Mouse (Mus musculus): ENCODE data around the gene Cobl. TPM values are rescaled to one million over a fixed set of nuclear protein-coding genes. Genes with fewer than 3 reads are reported as not detected.

The Cobl gene
- polyA plus RNA-seq, 1 experiment from 2014 or later, result 10.4 TPM

- H3K4me3 ChIP-seq (replicated peaks; ENCODE audit: low read depth, low read length), result no peak overlapping the region
- 77% methylated on average over 3 of the region's 3 CpGs for WGBS
- DNase-seq (no peak), ATAC-seq (ENCODE audit: low FRiP score, low TSS enrichment) (no peak)
- no peaks in the 10 kb centered on the region for H3K27me3 ChIP-seq (ENCODE audit: control insufficient read depth, insufficient read depth, low read length)
- no peaks in the 10 kb centered on the region for H3K4me1 ChIP-seq (ENCODE audit: control insufficient read depth, insufficient read depth, low read length)
- no peak overlapping the region for H3K27ac ChIP-seq (replicated peaks; ENCODE audit: low read depth, low read length)
- no peak overlapping the region for H3K4me2 ChIP-seq (ENCODE audit: low read length)
- no peaks in the 10 kb centered on the region for H3K36me3 ChIP-seq (ENCODE audit: control insufficient read depth, insufficient read depth, low read length)
- no peaks in the 10 kb centered on the region for H3K9me3 ChIP-seq (ENCODE audit: control insufficient read depth, low read length)
- H3K9ac ChIP-seq (replicated peaks; ENCODE audit: low read length), result no peak overlapping the region
Measured at GRCm38 (mm10) chr11:12394151-12394550, 70.6 kb downstream of the Cobl start.

- H3K4me3 ChIP-seq (replicated peaks; ENCODE audit: low read depth, low read length), result no peak overlapping the region
- ATAC-seq (ENCODE audit: low FRiP score, low TSS enrichment), result no peak
Measured at GRCm38 (mm10) chr11:12384826-12385225, 79.9 kb downstream of the Cobl start.

GRCm38 (mm10) chr11:12382991-12383390, 81.8 kb downstream of the Cobl start:
- no peak for ATAC-seq (ENCODE audit: low FRiP score, low TSS enrichment)
- Histone ChIP-seq H3K27me3 (ENCODE audit: control insufficient read depth, insufficient read depth, low read length) (no peaks in the 10 kb centered on the region), H3K27ac (replicated peaks; ENCODE audit: low read depth, low read length) (no peak overlapping the region), H3K4me3 (replicated peaks; ENCODE audit: low read depth, low read length) (no peak overlapping the region), H3K4me2 (ENCODE audit: low read length) (no peak overlapping the region), H3K4me1 (ENCODE audit: control insufficient read depth, insufficient read depth, low read length) (no peaks in the 10 kb centered on the region), H3K9ac (replicated peaks; ENCODE audit: low read length) (no peak overlapping the region), H3K9me3 (ENCODE audit: control insufficient read depth, low read length) (no peaks in the 10 kb centered on the region), H3K36me3 (ENCODE audit: control insufficient read depth, insufficient read depth, low read length) (no peaks in the 10 kb centered on the region)
- DNase-seq, result no peak
- WGBS, result 88% methylated on average over 4 of the region's 4 CpGs

More at GRCm38 (mm10) chr11:12384826-12385225, 79.9 kb downstream of the Cobl start:
- Histone ChIP-seq H3K36me3 (ENCODE audit: control insufficient read depth, insufficient read depth, low read length) (no peaks in the 10 kb centered on the region), H3K9ac (replicated peaks; ENCODE audit: low read length) (no peak overlapping the region), H3K27me3 (ENCODE audit: control insufficient read depth, insufficient read depth, low read length) (no peaks in the 10 kb centered on the region), H3K4me2 (ENCODE audit: low read length) (no peak overlapping the region), H3K27ac (replicated peaks; ENCODE audit: low read depth, low read length) (no peak overlapping the region), H3K9me3 (ENCODE audit: control insufficient read depth, low read length) (no peaks in the 10 kb centered on the region), H3K4me1 (ENCODE audit: control insufficient read depth, insufficient read depth, low read length) (no peaks in the 10 kb centered on the region)
- 77% methylated on average over 2 of the region's 2 CpGs for WGBS
- peak; percentile 61 for DNase-seq

GRCm38 (mm10) chr11:12381096-12381495, 83.7 kb downstream of the Cobl start:
- H3K27me3 ChIP-seq (ENCODE audit: control insufficient read depth, insufficient read depth, low read length), result no peaks in the 10 kb centered on the region
- ATAC-seq (ENCODE audit: low FRiP score, low TSS enrichment) (no peak), DNase-seq (no peak)
- 0 out of 2 replicates have a peak, but pooled peaks cover 3% of the 10 kb centered on the region for H3K4me1 ChIP-seq (ENCODE audit: control insufficient read depth, insufficient read depth, low read length)
- H3K9me3 ChIP-seq (ENCODE audit: control insufficient read depth, low read length), result no peaks in the 10 kb centered on the region
- 19% methylated on average over 3 of the region's 3 CpGs for WGBS
- no peak overlapping the region for H3K4me3 ChIP-seq (replicated peaks; ENCODE audit: low read depth, low read length)
- H3K4me2 ChIP-seq (ENCODE audit: low read length), result no peak overlapping the region
- no peak overlapping the region for H3K9ac ChIP-seq (replicated peaks; ENCODE audit: low read length)
- H3K27ac ChIP-seq (replicated peaks; ENCODE audit: low read depth, low read length), result no peak overlapping the region
- H3K36me3 ChIP-seq (ENCODE audit: control insufficient read depth, insufficient read depth, low read length), result no peaks in the 10 kb centered on the region

- Histone ChIP-seq H3K9me3 (ENCODE audit: control insufficient read depth, low read length) (no peaks in the 10 kb centered on the region), H3K4me3 (replicated peaks; ENCODE audit: low read depth, low read length) (no peak overlapping the region), H3K36me3 (ENCODE audit: control insufficient read depth, insufficient read depth, low read length) (no peaks in the 10 kb centered on the region), H3K4me2 (ENCODE audit: low read length) (no peak overlapping the region), H3K9ac (replicated peaks; ENCODE audit: low read length) (no peak overlapping the region), H3K27ac (replicated peaks; ENCODE audit: low read depth, low read length) (no peak overlapping the region), H3K27me3 (ENCODE audit: control insufficient read depth, insufficient read depth, low read length) (no peaks in the 10 kb centered on the region), H3K4me1 (ENCODE audit: control insufficient read depth, insufficient read depth, low read length) (0 out of 2 replicates have a peak, but pooled peaks cover 3% of the 10 kb centered on the region)
- 14% methylated on average over 3 of the region's 3 CpGs for WGBS
- peak; percentile 64 for DNase-seq
- peak; percentile 47; the same call in 1 of the 2 replicates for ATAC-seq (ENCODE audit: low FRiP score, low TSS enrichment)
Measured at GRCm38 (mm10) chr11:12376628-12377027, 88.1 kb downstream of the Cobl start.

GRCm38 (mm10) chr11:12373106-12374098, 91.4 kb downstream of the Cobl start:
- WGBS, result 25% methylated on average over 12 of the region's 12 CpGs
- no peak overlapping the region for H3K9ac ChIP-seq (replicated peaks; ENCODE audit: low read length)
- H3K4me3 ChIP-seq (replicated peaks; ENCODE audit: low read depth, low read length), result no peak overlapping the region
- ATAC-seq (ENCODE audit: low FRiP score, low TSS enrichment), result peak; percentile 76
- H3K36me3 ChIP-seq (ENCODE audit: control insufficient read depth, insufficient read depth, low read length), result no peaks in the 10 kb centered on the region
- H3K4me1 ChIP-seq (ENCODE audit: control insufficient read depth, insufficient read depth, low read length), result 0 out of 2 replicates have a peak, but pooled peaks cover 9% of the 10 kb centered on the region
- no peak overlapping the region for H3K4me2 ChIP-seq (ENCODE audit: low read length)
- peak; percentile 89 for DNase-seq
- H3K9me3 ChIP-seq (ENCODE audit: control insufficient read depth, low read length), result no peaks in the 10 kb centered on the region
- H3K27me3 ChIP-seq (ENCODE audit: control insufficient read depth, insufficient read depth, low read length), result no peaks in the 10 kb centered on the region
- no peak overlapping the region for H3K27ac ChIP-seq (replicated peaks; ENCODE audit: low read depth, low read length)

GRCm38 (mm10) chr11:12370957-12371356, 93.8 kb downstream of the Cobl start:
- ATAC-seq (ENCODE audit: low FRiP score, low TSS enrichment), result peak; percentile 47; the same call in 1 of the 2 replicates
- DNase-seq, result peak; percentile 61
- Histone ChIP-seq H3K27ac (replicated peaks; ENCODE audit: low read depth, low read length) (no peak overlapping the region), H3K4me2 (ENCODE audit: low read length) (no peak overlapping the region), H3K4me3 (replicated peaks; ENCODE audit: low read depth, low read length) (no peak overlapping the region), H3K9me3 (ENCODE audit: control insufficient read depth, low read length) (no peaks in the 10 kb centered on the region), H3K9ac (replicated peaks; ENCODE audit: low read length) (no peak overlapping the region), H3K27me3 (ENCODE audit: control insufficient read depth, insufficient read depth, low read length) (no peaks in the 10 kb centered on the region), H3K4me1 (ENCODE audit: control insufficient read depth, insufficient read depth, low read length) (0 out of 2 replicates have a peak, but pooled peaks cover 6% of the 10 kb centered on the region), H3K36me3 (ENCODE audit: control insufficient read depth, insufficient read depth, low read length) (no peaks in the 10 kb centered on the region)

GRCm38 (mm10) chr11:12367426-12368178, 97.2 kb downstream of the Cobl start:
- ATAC-seq (ENCODE audit: low FRiP score, low TSS enrichment) (no peak), DNase-seq (no peak)
- Histone ChIP-seq H3K27me3 (ENCODE audit: control insufficient read depth, insufficient read depth, low read length) (no peaks in the 10 kb centered on the region), H3K27ac (replicated peaks; ENCODE audit: low read depth, low read length) (no peak overlapping the region), H3K36me3 (ENCODE audit: control insufficient read depth, insufficient read depth, low read length) (no peaks in the 10 kb centered on the region), H3K4me1 (ENCODE audit: control insufficient read depth, insufficient read depth, low read length) (0 out of 2 replicates have a peak, but pooled peaks cover 6% of the 10 kb centered on the region), H3K4me2 (ENCODE audit: low read length) (no peak overlapping the region), H3K9ac (replicated peaks; ENCODE audit: low read length) (no peak overlapping the region), H3K9me3 (ENCODE audit: control insufficient read depth, low read length) (no peaks in the 10 kb centered on the region), H3K4me3 (replicated peaks; ENCODE audit: low read depth, low read length) (no peak overlapping the region)
- 29% methylated on average over 5 of the region's 5 CpGs for WGBS
